Mouse (Mus musculus) embryonic facial prominence, embryonic 10.5 days (tissue): ENCODE results near the gene Asphd2. TPM values are rescaled to one million over a fixed set of nuclear protein-coding genes. Genes with fewer than 3 reads are reported as not detected.

Experiments
- DNase-seq: peaks from one replicate; pipeline ENCODE4 v3.0.0-alpha.2; 2017; ENCODE audit warnings: low spot score
- H3K27ac ChIP-seq: fragments of 300-500 bp; sonication (generic); replicated peaks from 2 replicates; pipeline ENCODE4 v1.5.1; 2016; ENCODE audit warnings: mild to moderate bottlenecking
- H3K27me3 ChIP-seq: fragments of 300-500 bp; sonication (generic); replicated peaks from 2 replicates; pipeline ENCODE4 v1.6.1; 2016; ENCODE audit warnings: low read depth, mild to moderate bottlenecking; ENCODE audit not compliant: poor library complexity, severe bottlenecking
- H3K36me3 ChIP-seq: fragments of 300-500 bp; sonication (generic); replicated peaks from 2 replicates; pipeline ENCODE4 v1.6.1; 2016; ENCODE audit warnings: mild to moderate bottlenecking, moderate library complexity
- H3K4me1 ChIP-seq: fragments of 300-500 bp; sonication (generic); 2 replicates; pipeline ENCODE4 v1.6.1; 2016
- H3K4me3 ChIP-seq: fragments of 300-500 bp; sonication (generic); 2 replicates; pipeline ENCODE4 v1.5.1; 2016; ENCODE audit warnings: mild to moderate bottlenecking, moderate library complexity
- H3K9me3 ChIP-seq: fragments of 300-500 bp; sonication (generic); 2 replicates; pipeline ENCODE4 v1.6.1; 2016; ENCODE audit warnings: mild to moderate bottlenecking
- whole genome bisulfite sequencing: fragments of 180-500 bp; shearing (Covaris S2); methylation state at CpG from one replicate; pipeline ENCODE4 v1.1.7; 2016; 5-methylcytosine and 5-hydroxymethylcytosine counted together
- polyA plus RNA-seq: library from polyadenylated mRNA; unstranded; fragments of >200 nt; fragmentation: Nextera tagmentation; extraction: Ambion mirVana; gene quantifications from 2 replicates; pipeline ENCODE4 v1.2.1, GENCODE M21; 2016

Gene Asphd2
- polyA plus RNA-seq, 1 experiment from 2014 or later: 23.7 TPM

GRCm38 (mm10) chr5:112343205-112343595, 51.5 kb downstream of the Asphd2 start:
- Histone ChIP-seq H3K36me3 (peaks cover 56% of the 10 kb centered on the region), H3K27me3 (no peaks in the 10 kb centered on the region), H3K4me1 (peaks cover 42% of the 10 kb centered on the region), H3K4me3 (peak overlapping the region; percentile 97), H3K27ac (peak overlapping the region; percentile 93), H3K9me3 (no peaks in the 10 kb centered on the region)
- under 1% methylated on average over 24 of the region's 24 CpGs for WGBS
- no peak for DNase-seq

GRCm38 (mm10) chr5:112342463-112343204, 52.0 kb downstream of the Asphd2 start, which contains the start of the genes Srrd and Hps4:
TSS of gene Srrd (minus strand) at chr5:112343040.
TSS of gene Hps4 (plus strand) at chr5:112343083.
- no peaks in the 10 kb centered on the region for H3K27me3 ChIP-seq
- H3K27ac ChIP-seq: peak within 1 kb of the TSS; percentile 93
- peaks cover 57% of the 10 kb centered on the region for H3K36me3 ChIP-seq
- peak; percentile 88 for DNase-seq
- peak within 1 kb of the TSS; percentile 97 for H3K4me3 ChIP-seq
- no peaks in the 10 kb centered on the region for H3K9me3 ChIP-seq
- WGBS: 2% methylated on average over 64 of the region's 64 CpGs
- peaks cover 42% of the 10 kb centered on the region for H3K4me1 ChIP-seq

- peaks cover 27% of the 10 kb centered on the region for H3K4me1 ChIP-seq
- 78% methylated on average over 7 of the region's 7 CpGs for WGBS
- H3K36me3 ChIP-seq: peaks cover 71% of the 10 kb centered on the region
- H3K4me3 ChIP-seq: no peak overlapping the region
- H3K27ac ChIP-seq: no peak overlapping the region
- H3K27me3 ChIP-seq: no peaks in the 10 kb centered on the region
- H3K9me3 ChIP-seq: no peaks in the 10 kb centered on the region
- DNase-seq: no peak
These were observed 55.5 kb downstream of the Asphd2 start for GRCm38 (mm10) chr5:112339215-112339614.

GRCm38 (mm10) chr5:112337004-112337403, 57.7 kb downstream of the Asphd2 start:
- Histone ChIP-seq H3K27me3 (no peaks in the 10 kb centered on the region), H3K36me3 (peaks cover 93% of the 10 kb centered on the region), H3K4me3 (no peak overlapping the region), H3K9me3 (no peaks in the 10 kb centered on the region), H3K27ac (no peak overlapping the region), H3K4me1 (peaks cover 10% of the 10 kb centered on the region)
- no peak for DNase-seq
- 93% methylated on average over 22 of the region's 22 CpGs for WGBS

- Histone ChIP-seq H3K36me3 (peaks cover 99% of the 10 kb centered on the region), H3K9me3 (no peaks in the 10 kb centered on the region)
These were observed 59.2 kb downstream of the Asphd2 start for GRCm38 (mm10) chr5:112335473-112335872.

More at GRCm38 (mm10) chr5:112335473-112335872, 59.2 kb downstream of the Asphd2 start:
- no peaks in the 10 kb centered on the region for H3K27me3 ChIP-seq
- 25% methylated on average over 2 of the region's 2 CpGs for WGBS
- H3K27ac ChIP-seq: no peak overlapping the region
- no peak overlapping the region for H3K4me3 ChIP-seq
- peak; percentile 60 for DNase-seq
- H3K4me1 ChIP-seq: no peaks in the 10 kb centered on the region

Other genes starting within 250 kb of the Asphd2 start
- gene Cryba4, start 142.3 kb downstream of the Asphd2 start, polyA plus RNA-seq: 0.35 and 0.69 TPM in 2 replicates
- 0.20 and 0.80 TPM in 2 replicates for gene Crybb1, start 139.1 kb downstream of the Asphd2 start, polyA plus RNA-seq
- 34.0 and 35.9 TPM in 2 replicates for gene Tpst2, start 118.2 kb downstream of the Asphd2 start, polyA plus RNA-seq
- 41.3 and 42.5 TPM in 2 replicates for gene Tfip11, start 68.5 kb downstream of the Asphd2 start, polyA plus RNA-seq
- gene Srrd, start 51.8 kb downstream of the Asphd2 start, polyA plus RNA-seq: 48.2 and 51.6 TPM in 2 replicates
- 36.1 and 36.9 TPM in 2 replicates for gene Hps4, start 51.8 kb downstream of the Asphd2 start, polyA plus RNA-seq
- 0.28 and 0.30 TPM in 2 replicates for gene Gm6583, start 38.8 kb downstream of the Asphd2 start, polyA plus RNA-seq
- gene Gm6588, start 54.6 kb upstream of the Asphd2 start, polyA plus RNA-seq: not detected in 2 replicates
- gene Sez6l, start 182.3 kb upstream of the Asphd2 start, polyA plus RNA-seq: 0.63 and 0.75 TPM in 2 replicates